Comparison of ENCODE assay signal across 9 mouse cellular contexts in the genomic region with DNA sequence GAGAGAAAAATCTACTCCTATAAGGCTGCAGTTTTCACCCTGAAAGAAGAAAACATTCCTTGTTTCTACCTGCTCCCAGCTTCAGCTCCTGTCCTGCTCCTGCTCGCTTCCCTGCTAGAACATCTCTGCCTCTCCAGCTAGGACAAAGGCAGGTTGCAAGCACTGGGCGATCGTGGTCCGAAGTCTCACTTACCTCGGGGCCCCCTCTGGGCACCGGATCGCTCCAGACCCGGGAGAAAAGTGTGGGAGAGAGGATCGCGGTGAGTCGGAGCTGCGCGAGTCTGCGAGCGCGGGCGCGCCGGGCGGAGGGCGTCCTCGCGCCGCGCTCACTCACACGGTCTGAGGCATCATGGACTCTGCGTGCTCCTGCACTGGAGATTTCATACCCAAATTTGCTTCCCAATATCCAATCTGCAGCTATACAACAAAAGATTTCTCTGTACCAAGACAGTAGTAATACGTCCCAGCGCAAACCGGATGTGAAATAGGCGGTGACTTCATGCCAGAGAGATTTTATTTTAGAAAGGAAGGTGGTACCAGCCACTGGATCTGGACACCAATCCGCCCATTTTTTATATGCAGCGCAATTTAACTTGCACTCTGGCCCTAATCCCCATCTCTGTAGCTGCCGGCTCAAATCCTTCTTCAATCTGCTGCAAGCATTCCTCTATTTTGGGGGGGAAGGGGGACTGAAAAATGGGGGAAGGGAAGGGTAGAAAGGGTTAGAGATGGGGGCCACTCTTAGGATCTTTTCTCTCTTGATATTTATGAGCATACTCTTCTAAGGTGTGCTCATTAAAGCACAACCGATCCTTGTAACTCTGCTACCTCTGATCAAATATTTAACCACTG. TPM values are rescaled to one million over a fixed set of nuclear protein-coding genes. Genes with fewer than 3 reads are reported as not detected.
DNase-seq lines count a peak whose midpoint lies in the region; ATAC-seq and TF ChIP-seq lines count a peak whose summit lies in the region.
"Had no signal": no experiment of that assay in that cellular context is flagged by ENCODE, and none has a peak within 500 bp of the region (broad histone marks: within the 10 kb centered on the region; RNA-seq: fewer than 3 reads in every experiment).

No protein-coding gene starts in this region.

- intact Hi-C loops in left cerebral cortex, postnatal 14 days (cut with DNase I), result loop anchor here (2.0 kb wide), 1 partner anchor 239 kb away; no protein-coding TSS in a partner anchor

- no peak for ATAC-seq in lung, postnatal 0 days
- ATAC-seq in neural tube, embryonic 11.5 days (ENCODE audit: insufficient read depth, low FRiP score, low TSS enrichment), result peak; percentile 88

- no peaks in the 10 kb centered on the region for H3K4me1 ChIP-seq in lung, postnatal 0 days (ENCODE audit: insufficient read depth, low read depth, low read length)
- no peaks in the 10 kb centered on the region for H3K4me1 ChIP-seq in neural tube, embryonic 11.5 days (ENCODE audit: control insufficient read depth, insufficient read depth, low read length)

- peak overlapping the region; percentile 28 for H3K4me3 ChIP-seq in lung, postnatal 0 days (ENCODE audit: low read depth, low read length)
- H3K4me3 ChIP-seq in neural tube, embryonic 11.5 days (ENCODE audit: low read depth, low read length), result peak overlapping the region; percentile 45

- TF ChIP-seq CTCF in lung, postnatal 0 days (IDR thresholded peaks at IDR 0.05), result no peak

- peak overlapping the region; percentile 68 for H3K4me2 ChIP-seq in lung, postnatal 0 days (replicated peaks; ENCODE audit: low read depth, low read length)
- H3K4me2 ChIP-seq in neural tube, embryonic 11.5 days (ENCODE audit: low read depth), result peak overlapping the region; percentile 71

- H3K9me3 ChIP-seq in lung, postnatal 0 days (ENCODE audit: low read length), result no peaks in the 10 kb centered on the region
- H3K9me3 ChIP-seq in neural tube, embryonic 11.5 days (ENCODE audit: control insufficient read depth, low read length), result no peaks in the 10 kb centered on the region

- TF ChIP-seq EP300 in lung, postnatal 0 days (IDR thresholded peaks at IDR 0.05), result no peak

- WGBS in lung, postnatal 0 days, result under 1% methylated on average over 35 of the region's 35 CpGs
- WGBS in neural tube, embryonic 11.5 days, result under 1% methylated on average over 35 of the region's 35 CpGs

- no peak for DNase-seq in lung, postnatal 0 days (ENCODE audit: low spot score)
- DNase-seq in lung, postnatal 25 days (ENCODE audit: low spot score), result no peak
- DNase-seq in embryo, embryonic 11.5 days (ENCODE audit: low read depth, low spot score), result peak; percentile 26
- DNase-seq in heart, postnatal 4 days, result peak; percentile 6
- peak; percentile 55 to 56 for DNase-seq in left cerebral cortex, postnatal 14 days (ENCODE audit: low spot score in 2 of 2)
- peak; percentile 71 for DNase-seq in neural tube, embryonic 11.5 days (ENCODE audit: low spot score)
- no peak for DNase-seq in ovary, adult 18-20 months (ENCODE audit: low spot score)
- no peak for DNase-seq in lung, adult 18-20 months

- no peaks in the 10 kb centered on the region for H3K36me3 ChIP-seq in lung, postnatal 0 days (ENCODE audit: insufficient read depth, low read length)
- H3K36me3 ChIP-seq in neural tube, embryonic 11.5 days (ENCODE audit: control insufficient read depth, insufficient read depth, low read length), result no peaks in the 10 kb centered on the region

- 0 out of 2 replicates have a peak, but pooled peaks cover 7% of the 10 kb centered on the region for H3K27me3 ChIP-seq in lung, postnatal 0 days (replicated peaks; ENCODE audit: insufficient read depth, low read length)
- peaks cover 5% of the 10 kb centered on the region; the same call in 1 of the 2 replicates for H3K27me3 ChIP-seq in neural tube, embryonic 11.5 days (ENCODE audit: control insufficient read depth, insufficient read depth, low read length)

- no peak overlapping the region for H3K27ac ChIP-seq in lung, postnatal 0 days (ENCODE audit: low read length)
- H3K27ac ChIP-seq in neural tube, embryonic 11.5 days (ENCODE audit: low read depth, low read length), result no peak overlapping the region

- H3K9ac ChIP-seq in lung, postnatal 0 days (replicated peaks; ENCODE audit: low read depth), result no peak overlapping the region
- peak overlapping the region; percentile 53 for H3K9ac ChIP-seq in neural tube, embryonic 11.5 days (ENCODE audit: low read length)

RNA-seq across cellular contexts. Expression of gene Gabra1, which starts 0.5 kb away (rescaled TPM):
- polyA plus RNA-seq in lung, postnatal 0 days (2015; fragmentation: Nextera tagmentation; extraction: Ambion mirVana), result 0.48 and 0.61 TPM in 2 replicates
- under 1 TPM; 0.14 to 0.70 TPM for total RNA-seq in heart, postnatal 4 days (2021)
- 100 to 1,000 TPM; 460 to 471 TPM for total RNA-seq in left cerebral cortex, postnatal 14 days (2021)
- 0.38 and 0.73 TPM in 2 replicates for polyA plus RNA-seq in neural tube, embryonic 11.5 days (2014; fragmentation: Nextera tagmentation; extraction: Ambion mirVana)
- polyA plus RNA-seq: spleen, adult 2 months had no signal

Comparison
In these comparisons a context has a peak if more than half of its experiments do, and no peak if none do; other contexts are left out.
1. DNase-seq: peak in embryo, embryonic 11.5 days (single experiment), heart, postnatal 4 days (single experiment), left cerebral cortex, postnatal 14 days (2 of 2) and neural tube, embryonic 11.5 days (single experiment); none in lung, postnatal 0 days (single experiment), lung, postnatal 25 days (single experiment), ovary, adult 18-20 months (single experiment) and lung, adult 18-20 months (0 of 2).
2. RNA of gene Gabra1, which starts 0.5 kb away (total RNA-seq): 460 to 471 TPM in left cerebral cortex, postnatal 14 days; 0.14 to 0.70 TPM in heart, postnatal 4 days; every median in the first group is over 100 times any median in the second.